Mouse (Mus musculus) thymus, adult 2 months (tissue): Measurements from ENCODE around the gene Olfr166.

ENCODE experiments used
- CTCF ChIP-seq: fragments of 200-500 bp; IDR thresholded peaks from 2 replicates; pipeline ENCODE4 v1.5.1; 2012; ENCODE audit warnings: mild to moderate bottlenecking, control low read depth, low read length, moderate library complexity, borderline replicate concordance; ENCODE audit not compliant: control insufficient read depth, poor library complexity, insufficient read depth; ENCODE audit errors: extremely low read depth
- POLR2A ChIP-seq: fragments of 200-500 bp; IDR thresholded peaks from 2 replicates; pipeline ENCODE4 v1.6.1; 2012; ENCODE audit warnings: mild to moderate bottlenecking, low read length, control low read depth, moderate library complexity; ENCODE audit not compliant: control insufficient read depth, poor library complexity, insufficient read depth; ENCODE audit errors: extremely low read depth

DNA sequence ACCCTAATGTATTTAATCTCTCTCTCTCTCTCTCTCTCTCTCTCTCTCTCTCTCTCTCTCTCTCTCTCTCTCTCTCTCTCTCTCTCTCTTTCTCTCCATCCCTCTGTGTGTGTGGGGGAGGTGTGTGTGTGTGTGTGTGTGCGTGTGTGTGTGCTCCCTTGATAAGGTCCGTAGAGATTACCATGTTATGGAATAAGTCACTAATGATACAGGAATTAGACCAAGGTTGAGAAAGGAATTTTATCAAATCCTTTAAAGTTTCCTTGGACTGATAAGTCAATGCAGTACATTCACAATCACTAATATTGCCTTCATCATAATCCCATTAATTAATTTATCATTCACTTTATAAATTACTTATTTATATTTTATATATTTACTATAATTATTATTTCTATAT lies 38.7 kb downstream of the Olfr166 start, which contains the start of gene Olfr167:
- TF ChIP-seq CTCF (no peak), POLR2A (no peak)
